13 mouse cellular contexts compared by ENCODE assay signal in genomic region chr14:121190386-121190785, GRCm38 (mm10).
DNase-seq lines count a peak whose midpoint lies in the region; ATAC-seq and TF ChIP-seq lines count a peak whose summit lies in the region.
"Had no signal": no experiment of that assay in that cellular context is flagged by ENCODE, and none has a peak within 500 bp of the region (broad histone marks: within the 10 kb centered on the region; RNA-seq: fewer than 3 reads in every experiment).

No protein-coding gene starts in this region.

- peak overlapping the region; percentile 57; the same call in 1 of the 2 replicates for H3K27ac ChIP-seq in intestine, embryonic 14.5 days (ENCODE audit: low read depth)
- H3K27ac ChIP-seq in intestine, postnatal 0 days (ENCODE audit: low read depth, low read length): no peak overlapping the region
- peak overlapping the region; percentile 89 for H3K27ac ChIP-seq in embryonic facial prominence, embryonic 15.5 days (replicated peaks)
- H3K27ac ChIP-seq in intestine, embryonic 16.5 days (ENCODE audit: low read length): 0 out of 2 replicates have a peak overlapping the region, but pooled peaks have one; percentile 16
- H3K27ac ChIP-seq: hindbrain, embryonic 12.5 days had no signal

- no peak overlapping the region for H3K4me2 ChIP-seq in intestine, embryonic 14.5 days (ENCODE audit: low read length)
- H3K4me2 ChIP-seq in intestine, postnatal 0 days (replicated peaks; ENCODE audit: low read depth): no peak overlapping the region
- no peak overlapping the region for H3K4me2 ChIP-seq in embryonic facial prominence, embryonic 15.5 days (replicated peaks)
- no peak overlapping the region for H3K4me2 ChIP-seq in intestine, embryonic 16.5 days (ENCODE audit: low read depth, low read length)
- H3K4me2 ChIP-seq: hindbrain, embryonic 12.5 days had no signal

- no peaks in the 10 kb centered on the region for H3K36me3 ChIP-seq in intestine, embryonic 14.5 days (ENCODE audit: control insufficient read depth, insufficient read depth, low read length)
- H3K36me3 ChIP-seq in intestine, postnatal 0 days (ENCODE audit: control insufficient read depth, insufficient read depth): no peaks in the 10 kb centered on the region
- peaks cover 11% of the 10 kb centered on the region; the same call in 1 of the 2 replicates for H3K36me3 ChIP-seq in embryonic facial prominence, embryonic 15.5 days
- H3K36me3 ChIP-seq in intestine, embryonic 16.5 days (ENCODE audit: control insufficient read depth, insufficient read depth, low read length): no peaks in the 10 kb centered on the region
- H3K36me3 ChIP-seq: hindbrain, embryonic 12.5 days had no signal

- H3K27me3 ChIP-seq in intestine, embryonic 14.5 days (replicated peaks; ENCODE audit: control insufficient read depth, insufficient read depth, low read length): no peaks in the 10 kb centered on the region
- H3K27me3 ChIP-seq in intestine, postnatal 0 days (replicated peaks; ENCODE audit: control insufficient read depth, insufficient read depth, low read length): no peaks in the 10 kb centered on the region
- H3K27me3 ChIP-seq in embryonic facial prominence, embryonic 15.5 days: no peaks in the 10 kb centered on the region
- no peaks in the 10 kb centered on the region for H3K27me3 ChIP-seq in intestine, embryonic 16.5 days (replicated peaks; ENCODE audit: control insufficient read depth, insufficient read depth, low read length)
- H3K27me3 ChIP-seq: hindbrain, embryonic 12.5 days had no signal

- H3K9ac ChIP-seq in intestine, embryonic 14.5 days (ENCODE audit: low read length): no peak overlapping the region
- H3K9ac ChIP-seq in intestine, postnatal 0 days (ENCODE audit: low read depth, low read length): no peak overlapping the region
- no peak overlapping the region for H3K9ac ChIP-seq in embryonic facial prominence, embryonic 15.5 days
- no peak overlapping the region for H3K9ac ChIP-seq in intestine, embryonic 16.5 days (ENCODE audit: low read depth, low read length)
- H3K9ac ChIP-seq: hindbrain, embryonic 12.5 days had no signal

- no peak for TF ChIP-seq CTCF in intestine, postnatal 0 days (IDR thresholded peaks at IDR 0.05; ENCODE audit: low read depth)

- 62% methylated on average over 9 of the region's 9 CpGs for WGBS in intestine, embryonic 14.5 days
- WGBS in intestine, postnatal 0 days: 67% methylated on average over 9 of the region's 9 CpGs
- WGBS in embryonic facial prominence, embryonic 15.5 days: 87% methylated on average over 9 of the region's 9 CpGs
- 66% methylated on average over 9 of the region's 9 CpGs for WGBS in intestine, embryonic 16.5 days

- 0 out of 2 replicates have a peak, but pooled peaks have one; percentile 30 for ATAC-seq in intestine, embryonic 14.5 days (replicated peaks; ENCODE audit: low FRiP score, low TSS enrichment, low read depth)
- no peak for ATAC-seq in intestine, postnatal 0 days
- no peak for ATAC-seq in embryonic facial prominence, embryonic 15.5 days (ENCODE audit: insufficient number of reproducible peaks, low FRiP score, low TSS enrichment, low read depth)
- ATAC-seq in intestine, embryonic 16.5 days: peak; percentile 61

- H3K4me1 ChIP-seq in intestine, embryonic 14.5 days (replicated peaks; ENCODE audit: control insufficient read depth, insufficient read depth, low read length): peaks cover 14% of the 10 kb centered on the region; the same call in 1 of the 2 replicates
- no peaks in the 10 kb centered on the region for H3K4me1 ChIP-seq in intestine, postnatal 0 days (replicated peaks; ENCODE audit: control insufficient read depth, insufficient read depth, low read length)
- peaks cover 22% of the 10 kb centered on the region for H3K4me1 ChIP-seq in embryonic facial prominence, embryonic 15.5 days
- H3K4me1 ChIP-seq in intestine, embryonic 16.5 days (ENCODE audit: control insufficient read depth, insufficient read depth, low read length): peaks cover 11% of the 10 kb centered on the region

- intact Hi-C loops in left cerebral cortex, postnatal 10 days (cut with DNase I): loop anchor here (5.0 kb wide), 1 partner anchor 78 kb away; no protein-coding TSS in a partner anchor

- H3K9me3 ChIP-seq in intestine, embryonic 14.5 days (ENCODE audit: control insufficient read depth, low read length): peaks cover under 1% of the 10 kb centered on the region; the same call in 1 of the 2 replicates
- no peaks in the 10 kb centered on the region for H3K9me3 ChIP-seq in intestine, postnatal 0 days (ENCODE audit: control insufficient read depth)
- 0 out of 2 replicates have a peak, but pooled peaks cover under 1% of the 10 kb centered on the region for H3K9me3 ChIP-seq in embryonic facial prominence, embryonic 15.5 days (replicated peaks)
- no peaks in the 10 kb centered on the region for H3K9me3 ChIP-seq in intestine, embryonic 16.5 days (ENCODE audit: control insufficient read depth, low read length)

- DNase-seq in intestine, embryonic 14.5 days (ENCODE audit: low spot score): no peak
- peak; percentile 53 to 61 for DNase-seq in lung, postnatal 4 days
- no peak for DNase-seq in right cerebral cortex, postnatal 14 days
- no peak for DNase-seq in gastrocnemius, postnatal 4 days (ENCODE audit: low spot score in 2 of 2)
- DNase-seq in left cerebral cortex, postnatal 10 days (ENCODE audit: extremely low spot score in 1 of 2, low spot score in 2 of 2): no peak
- DNase-seq: cerebellum, postnatal 10 days; kidney, postnatal 10 days; spleen, adult 18-20 months had no signal

- H3K4me3 ChIP-seq in intestine, embryonic 14.5 days (ENCODE audit: low read depth, low read length): no peak overlapping the region
- H3K4me3 ChIP-seq in intestine, postnatal 0 days (ENCODE audit: low read depth, low read length): no peak overlapping the region
- H3K4me3 ChIP-seq in embryonic facial prominence, embryonic 15.5 days (replicated peaks): no peak overlapping the region
- H3K4me3 ChIP-seq in intestine, embryonic 16.5 days (ENCODE audit: low read length): no peak overlapping the region
- H3K4me3 ChIP-seq: erythroblast, embryonic 14.5 days; hindbrain, embryonic 12.5 days had no signal

Comparison
In these comparisons a context has a peak if more than half of its experiments do, and no peak if none do; other contexts are left out.
1. ATAC-seq: peak in intestine, embryonic 14.5 days (single experiment) and intestine, embryonic 16.5 days (single experiment); none in intestine, postnatal 0 days (single experiment) and embryonic facial prominence, embryonic 15.5 days (single experiment).
2. DNase-seq: peak in lung, postnatal 4 days (2 of 2); none in intestine, embryonic 14.5 days (single experiment), right cerebral cortex, postnatal 14 days (single experiment), gastrocnemius, postnatal 4 days (0 of 2) and left cerebral cortex, postnatal 10 days (0 of 2).